Mouse (Mus musculus) liver, embryonic 12.5 days (tissue): ENCODE measurements around the gene Tcf7l1. TPM values are rescaled to one million over a fixed set of nuclear protein-coding genes. Genes with fewer than 3 reads are reported as not detected.

ENCODE experiments used
- ATAC-seq: fragments of 200-750 bp; cut with Nextera tagmentation; 2 replicates; pipeline ENCODE4 v1.8.0; 2017; ENCODE audit warnings: moderate number of reproducible peaks, mild to moderate bottlenecking, moderate library complexity
- H3K27ac ChIP-seq: fragments of 300-500 bp; sonication (generic); 2 replicates; pipeline ENCODE4 v1.5.1; 2016; ENCODE audit warnings: mild to moderate bottlenecking
- H3K27me3 ChIP-seq: fragments of 300-500 bp; sonication (generic); replicated peaks from 2 replicates; pipeline ENCODE4 v1.6.1; 2016; ENCODE audit warnings: mild to moderate bottlenecking, moderate library complexity
- H3K36me3 ChIP-seq: fragments of 300-500 bp; sonication (generic); 2 replicates; pipeline ENCODE4 v1.6.1; 2016; ENCODE audit warnings: mild to moderate bottlenecking, moderate library complexity
- H3K4me1 ChIP-seq: fragments of 300-500 bp; sonication (generic); 2 replicates; pipeline ENCODE4 v1.6.1; 2016
- H3K4me2 ChIP-seq: fragments of 300-500 bp; sonication (generic); 2 replicates; pipeline ENCODE4 v1.6.1; 2016; ENCODE audit warnings: mild to moderate bottlenecking, moderate library complexity
- H3K4me3 ChIP-seq: fragments of 300-500 bp; sonication (generic); 2 replicates; pipeline ENCODE4 v1.5.1; 2016; ENCODE audit warnings: mild to moderate bottlenecking, moderate library complexity
- H3K9ac ChIP-seq: fragments of 300-500 bp; sonication (generic); 2 replicates; pipeline ENCODE4 v1.6.1; 2016; ENCODE audit warnings: mild to moderate bottlenecking, moderate library complexity
- H3K9me3 ChIP-seq: fragments of 300-500 bp; sonication (generic); replicated peaks from 2 replicates; pipeline ENCODE4 v1.6.1; 2016; ENCODE audit warnings: mild to moderate bottlenecking, moderate library complexity
- WGBS: fragments of 180-500 bp; shearing (Covaris S2); methylation state at CpG from one replicate; pipeline ENCODE4 v1.1.7; 2016; ENCODE audit not compliant: insufficient replicate concordance; 5-methylcytosine and 5-hydroxymethylcytosine counted together
- polyA plus RNA-seq: library from polyadenylated mRNA; unstranded; fragments of >200 nt; fragmentation: Nextera tagmentation; extraction: Ambion mirVana; gene quantifications from 2 replicates; pipeline ENCODE4 v1.2.1, GENCODE M21; 2016

Gene Tcf7l1
- polyA plus RNA-seq, 1 experiment from 2014 or later = 6.7 TPM

DNA sequence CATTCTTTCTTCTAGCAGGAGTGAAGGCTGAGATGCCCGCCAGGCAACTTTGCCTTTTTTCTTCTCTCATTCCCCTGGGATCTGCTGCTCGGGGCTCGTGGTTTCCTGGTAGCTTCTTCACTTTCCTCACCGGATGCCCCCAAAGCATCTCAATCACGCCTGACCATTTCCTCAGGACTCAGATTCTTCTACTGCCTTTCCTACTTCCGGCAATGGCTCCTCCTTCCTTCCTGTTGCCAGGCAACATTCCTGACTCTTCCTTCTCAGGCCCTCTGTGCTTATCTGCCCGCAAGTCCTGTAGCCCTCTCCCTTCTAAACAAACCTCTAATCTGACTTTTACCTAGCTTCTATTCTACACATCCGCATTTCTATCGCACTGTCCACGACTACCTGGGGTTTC, 98.5 kb downstream of the Tcf7l1 start:
- Histone ChIP-seq H3K36me3 (no peaks in the 10 kb centered on the region), H3K9me3 (no peaks in the 10 kb centered on the region), H3K9ac (no peak overlapping the region), H3K4me1 (peaks cover 19% of the 10 kb centered on the region), H3K27ac (0 out of 2 replicates have a peak overlapping the region, but pooled peaks have one; percentile 6), H3K27me3 (0 out of 2 replicates have a peak, but pooled peaks cover 6% of the 10 kb centered on the region), H3K4me2 (no peak overlapping the region), H3K4me3 (no peak overlapping the region)
- WGBS = 28% methylated on average over 10 of the region's 10 CpGs
- ATAC-seq = no peak

DNA sequence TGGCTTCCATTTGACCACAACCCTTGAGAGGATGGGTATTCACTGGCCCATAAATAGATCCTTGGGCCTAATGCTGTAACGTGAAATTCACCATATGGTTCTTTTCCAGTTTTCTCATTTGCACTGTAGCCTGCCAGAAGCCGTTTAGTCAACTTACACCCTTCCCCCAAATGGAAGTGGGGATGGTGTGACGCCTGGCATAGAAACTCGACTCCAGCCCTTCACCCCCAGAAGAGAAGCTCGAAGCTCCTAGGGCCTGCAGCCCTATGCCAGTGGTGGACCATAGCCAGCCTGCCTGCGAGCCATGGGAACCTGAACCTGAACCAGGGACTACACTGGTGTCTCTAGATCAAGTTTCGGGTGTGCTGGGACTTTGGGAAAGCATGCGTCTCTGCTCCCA, 99.1 kb downstream of the Tcf7l1 start:
- H3K27ac ChIP-seq = no peak overlapping the region
- 64% methylated on average over 8 of the region's 8 CpGs for WGBS
- ATAC-seq = no peak

DNA sequence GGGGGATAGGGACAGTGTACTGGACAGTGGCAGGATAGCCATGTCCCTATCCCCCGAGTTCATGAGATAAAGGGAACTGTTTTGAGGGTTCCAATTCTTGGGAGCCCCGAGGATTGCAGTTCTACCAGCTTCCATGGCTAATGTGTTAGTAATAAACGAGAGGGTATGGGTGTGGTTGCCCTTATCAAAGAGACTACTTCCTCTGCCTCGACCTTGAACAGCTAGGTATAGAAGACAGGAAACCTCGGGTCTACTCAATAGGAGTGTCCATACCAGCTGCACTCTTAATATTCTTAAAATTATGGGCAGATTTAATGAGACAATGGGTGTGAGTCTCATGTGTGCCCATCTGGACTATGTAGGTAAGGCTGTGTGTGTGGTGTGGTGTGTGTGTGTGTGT, 100.0 kb downstream of the Tcf7l1 start:
- Histone ChIP-seq H3K4me3 (no peak overlapping the region), H3K9ac (no peak overlapping the region), H3K4me2 (no peak overlapping the region), H3K4me1 (0 out of 2 replicates have a peak, but pooled peaks cover 14% of the 10 kb centered on the region), H3K9me3 (no peaks in the 10 kb centered on the region), H3K36me3 (no peaks in the 10 kb centered on the region), H3K27me3 (0 out of 2 replicates have a peak, but pooled peaks cover 6% of the 10 kb centered on the region), H3K27ac (no peak overlapping the region)
- WGBS = 29% methylated on average over 5 of the region's 5 CpGs
- no peak for ATAC-seq

More for the DNA sequence above, 99.1 kb downstream of the Tcf7l1 start:
- no peak overlapping the region for H3K4me3 ChIP-seq
- H3K9me3 ChIP-seq = no peaks in the 10 kb centered on the region
- H3K4me1 ChIP-seq = peaks cover 13% of the 10 kb centered on the region; the same call in 1 of the 2 replicates
- no peaks in the 10 kb centered on the region for H3K36me3 ChIP-seq
- H3K4me2 ChIP-seq = no peak overlapping the region
- 0 out of 2 replicates have a peak, but pooled peaks cover 6% of the 10 kb centered on the region for H3K27me3 ChIP-seq
- H3K9ac ChIP-seq = no peak overlapping the region

DNA sequence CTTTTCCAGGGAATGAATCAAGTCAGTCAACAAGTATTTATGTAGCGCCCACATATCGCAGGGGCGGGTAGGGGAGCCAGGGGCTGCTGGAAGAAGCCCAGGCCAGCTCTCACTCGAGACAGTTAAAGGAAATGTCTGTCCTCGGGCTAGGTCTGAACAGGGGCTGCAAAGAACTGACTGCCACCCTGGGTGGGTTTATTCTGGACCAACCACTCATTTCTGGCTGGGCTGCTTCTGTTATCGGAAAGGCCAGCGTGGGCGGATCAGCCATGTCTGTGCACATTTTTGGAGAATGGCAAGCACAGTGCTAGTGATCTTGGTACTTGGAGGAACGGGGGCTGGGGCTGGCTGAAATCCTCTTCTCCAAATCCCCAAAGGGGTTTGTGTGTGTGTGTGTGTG, 103.9 kb downstream of the Tcf7l1 start:
- no peak overlapping the region for H3K4me3 ChIP-seq
- no peak overlapping the region for H3K4me2 ChIP-seq
- H3K36me3 ChIP-seq = no peaks in the 10 kb centered on the region
- no peak for ATAC-seq
- WGBS = 60% methylated on average over 9 of the region's 9 CpGs
- H3K9me3 ChIP-seq = no peaks in the 10 kb centered on the region
- 0 out of 2 replicates have a peak, but pooled peaks cover 11% of the 10 kb centered on the region for H3K4me1 ChIP-seq
- H3K27ac ChIP-seq = no peak overlapping the region
- H3K27me3 ChIP-seq = 0 out of 2 replicates have a peak, but pooled peaks cover 3% of the 10 kb centered on the region
- no peak overlapping the region for H3K9ac ChIP-seq

DNA sequence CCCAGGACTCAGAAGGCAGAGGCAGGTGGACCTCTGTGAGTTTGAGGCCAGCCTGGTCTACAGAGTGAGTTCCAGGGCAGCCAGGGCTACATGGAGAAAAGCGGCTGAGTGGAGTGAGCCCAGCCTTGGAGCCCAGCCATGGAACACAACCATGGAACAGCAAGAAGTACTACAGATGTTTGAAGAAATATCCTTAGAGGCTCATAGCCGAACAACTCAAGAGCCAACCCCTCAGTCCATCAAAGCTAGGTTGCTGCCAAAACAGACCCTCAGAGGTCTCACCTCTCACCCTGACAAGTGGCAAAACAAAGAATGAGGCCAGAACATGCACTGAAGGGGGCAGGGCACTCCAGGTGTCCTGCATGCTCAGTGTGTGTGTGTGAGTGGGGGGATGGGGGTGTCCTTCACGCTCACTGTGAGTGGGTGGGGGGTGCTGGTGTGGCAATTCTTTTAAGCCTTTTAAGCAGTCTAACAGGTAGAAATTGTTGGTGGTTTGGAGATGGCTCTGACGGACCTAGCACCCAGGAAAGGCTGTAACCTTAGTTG, 104.7 kb downstream of the Tcf7l1 start:
- no peaks in the 10 kb centered on the region for H3K9me3 ChIP-seq
- H3K9ac ChIP-seq = no peak overlapping the region
- H3K27me3 ChIP-seq = no peaks in the 10 kb centered on the region
- H3K27ac ChIP-seq = no peak overlapping the region
- no peaks in the 10 kb centered on the region for H3K36me3 ChIP-seq
- no peak overlapping the region for H3K4me2 ChIP-seq
- no peak for ATAC-seq
- H3K4me3 ChIP-seq = no peak overlapping the region
- WGBS = 59% methylated on average over 4 of the region's 4 CpGs
- 0 out of 2 replicates have a peak, but pooled peaks cover 11% of the 10 kb centered on the region for H3K4me1 ChIP-seq

DNA sequence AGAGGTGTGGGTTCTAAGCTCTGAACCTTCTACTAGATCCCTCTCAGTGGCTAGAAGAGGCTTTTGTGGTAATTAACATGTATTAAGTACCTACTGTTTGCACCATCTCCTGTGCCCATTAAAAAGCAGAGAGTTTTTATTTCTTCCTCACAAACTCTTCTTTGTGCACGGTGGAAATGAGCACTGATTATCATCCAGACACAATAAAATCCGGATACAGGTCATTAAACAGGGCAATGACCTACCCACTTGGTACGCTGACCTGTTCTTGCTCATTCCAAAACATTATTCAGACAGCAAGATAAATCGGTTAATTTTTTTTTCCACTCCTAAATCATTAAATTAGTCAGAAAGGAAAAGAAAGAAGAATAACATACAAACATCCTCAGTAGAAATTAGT, 106.8 kb downstream of the Tcf7l1 start:
- no peak overlapping the region for H3K4me2 ChIP-seq
- no peaks in the 10 kb centered on the region for H3K9me3 ChIP-seq
- peaks cover 8% of the 10 kb centered on the region; the same call in 1 of the 2 replicates for H3K27me3 ChIP-seq
- no peak overlapping the region for H3K27ac ChIP-seq
- 60% methylated on average over 4 of the region's 4 CpGs for WGBS
- no peaks in the 10 kb centered on the region for H3K36me3 ChIP-seq
- H3K4me1 ChIP-seq = peaks cover 15% of the 10 kb centered on the region; the same call in 1 of the 2 replicates
- ATAC-seq = no peak
- H3K4me3 ChIP-seq = no peak overlapping the region
- H3K9ac ChIP-seq = no peak overlapping the region

DNA sequence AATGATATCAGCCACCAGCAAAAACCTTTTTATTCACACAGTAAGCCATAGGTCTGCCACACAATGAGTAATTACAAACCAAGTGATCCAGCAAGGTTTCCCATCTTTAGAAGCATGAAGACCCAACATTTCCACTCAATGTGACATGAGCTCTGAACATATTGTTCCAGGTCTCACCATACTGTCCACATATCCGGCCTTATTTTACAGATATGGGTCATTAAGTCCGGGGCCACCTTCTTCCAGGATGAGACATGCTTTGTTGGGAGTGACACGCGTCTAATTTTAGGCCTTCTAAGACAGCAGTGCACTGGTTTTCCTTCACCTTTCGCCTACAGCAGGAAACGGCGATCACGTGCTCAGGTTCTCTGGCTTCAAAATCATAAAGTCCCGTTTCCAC, 108.1 kb downstream of the Tcf7l1 start:
- Histone ChIP-seq H3K27me3 (peaks cover 13% of the 10 kb centered on the region; the same call in 1 of the 2 replicates), H3K9ac (no peak overlapping the region), H3K27ac (no peak overlapping the region), H3K9me3 (no peaks in the 10 kb centered on the region), H3K4me1 (peaks cover 14% of the 10 kb centered on the region; the same call in 1 of the 2 replicates), H3K4me2 (no peak overlapping the region), H3K36me3 (no peaks in the 10 kb centered on the region), H3K4me3 (no peak overlapping the region)
- 74% methylated on average over 9 of the region's 9 CpGs for WGBS
- ATAC-seq = no peak

DNA sequence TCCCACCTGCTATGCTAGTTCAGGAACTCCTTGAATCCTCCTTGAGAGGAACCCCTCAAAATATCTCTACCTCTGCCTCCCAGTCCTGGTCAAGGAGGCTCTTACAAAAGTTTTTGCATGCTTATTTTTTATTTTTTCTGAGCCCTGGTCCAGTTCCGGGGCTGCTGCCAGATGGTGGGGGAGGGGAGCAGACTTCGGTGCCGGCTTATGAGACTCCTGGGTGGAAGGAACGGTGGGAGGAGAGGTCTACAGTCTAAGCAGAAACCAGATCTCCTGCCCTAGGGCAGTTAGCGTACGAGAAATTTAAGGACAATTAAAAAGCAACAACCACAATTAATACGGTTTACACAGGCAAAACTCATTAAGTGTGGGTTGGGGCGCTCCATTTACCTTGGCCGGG, 110.4 kb downstream of the Tcf7l1 start:
- H3K4me2 ChIP-seq = no peak overlapping the region
- no peak for ATAC-seq
- WGBS = 57% methylated on average over 9 of the region's 9 CpGs

DNA sequence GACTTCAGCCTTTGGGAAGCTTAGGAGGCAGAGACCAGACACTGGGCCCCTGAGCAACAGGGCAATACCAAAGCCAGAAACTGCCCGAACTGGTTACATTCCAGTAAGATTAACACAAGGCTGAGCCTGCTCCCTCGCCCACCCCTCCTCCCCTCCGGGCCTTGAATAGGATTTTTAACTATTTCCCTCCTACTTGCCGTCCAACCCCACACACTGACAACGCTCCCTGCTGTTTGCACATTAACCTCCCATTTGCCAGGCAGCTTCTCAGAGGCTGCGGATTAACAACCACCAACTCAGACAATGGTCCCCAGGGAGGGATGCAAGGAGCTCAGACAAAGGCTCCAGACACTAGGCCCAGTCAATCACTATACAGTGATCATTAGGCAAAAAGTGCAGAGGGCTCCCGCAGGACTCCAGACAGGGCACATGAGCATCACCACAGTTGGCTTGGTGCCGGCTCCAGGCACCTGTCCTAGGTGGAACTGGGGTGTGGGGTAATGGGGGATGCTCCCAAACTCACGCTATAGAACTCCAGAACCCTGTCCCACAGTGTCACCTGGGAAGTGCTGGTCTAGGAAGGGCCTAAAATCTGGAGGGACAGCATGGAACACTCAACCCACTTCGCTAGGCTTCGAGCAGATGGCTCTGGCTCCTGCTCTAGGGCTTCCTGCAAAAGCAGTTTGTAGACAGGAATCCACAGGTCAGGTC, 111.4 kb downstream of the Tcf7l1 start:
- Histone ChIP-seq H3K27me3 (peaks cover 13% of the 10 kb centered on the region; the same call in 1 of the 2 replicates), H3K36me3 (no peaks in the 10 kb centered on the region), H3K4me3 (no peak overlapping the region), H3K27ac (peak overlapping the region; percentile 61; the same call in 1 of the 2 replicates), H3K9ac (no peak overlapping the region), H3K4me1 (peaks cover 4% of the 10 kb centered on the region; the same call in 1 of the 2 replicates), H3K9me3 (no peaks in the 10 kb centered on the region), H3K4me2 (peak overlapping the region; percentile 19; the same call in 1 of the 2 replicates)
- no peak for ATAC-seq
- WGBS = 34% methylated on average over 11 of the region's 11 CpGs

More for the DNA sequence above, 110.4 kb downstream of the Tcf7l1 start:
- peaks cover 4% of the 10 kb centered on the region; the same call in 1 of the 2 replicates for H3K4me1 ChIP-seq
- no peaks in the 10 kb centered on the region for H3K36me3 ChIP-seq
- H3K27me3 ChIP-seq = peaks cover 13% of the 10 kb centered on the region; the same call in 1 of the 2 replicates
- no peak overlapping the region for H3K9ac ChIP-seq
- no peak overlapping the region for H3K27ac ChIP-seq
- H3K4me3 ChIP-seq = no peak overlapping the region
- no peaks in the 10 kb centered on the region for H3K9me3 ChIP-seq

DNA sequence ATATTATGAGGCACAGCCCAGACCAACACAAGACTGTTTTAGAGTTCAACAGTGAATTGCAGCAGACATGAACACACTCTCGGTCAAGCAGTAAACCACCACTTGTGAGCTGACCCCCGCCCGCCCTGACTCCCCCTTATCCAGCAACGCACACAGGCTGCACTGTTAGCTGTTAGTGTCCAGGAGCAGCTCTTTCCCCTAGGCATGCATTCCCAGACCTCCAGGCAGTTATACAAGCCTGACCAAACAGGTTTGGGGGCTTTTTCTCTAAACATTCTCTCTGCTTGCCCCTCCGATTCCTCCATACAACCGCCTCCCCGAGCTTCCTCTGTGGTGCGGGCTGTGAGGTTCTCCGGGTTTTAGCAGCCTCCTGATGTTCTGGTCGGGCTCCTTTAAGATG, 112.0 kb downstream of the Tcf7l1 start:
- peak overlapping the region; percentile 19; the same call in 1 of the 2 replicates for H3K4me2 ChIP-seq
- 33% methylated on average over 10 of the region's 10 CpGs for WGBS
- peak overlapping the region; percentile 61; the same call in 1 of the 2 replicates for H3K27ac ChIP-seq
- H3K9ac ChIP-seq = no peak overlapping the region
- H3K4me3 ChIP-seq = no peak overlapping the region
- ATAC-seq = no peak
- H3K36me3 ChIP-seq = no peaks in the 10 kb centered on the region
- peaks cover 13% of the 10 kb centered on the region; the same call in 1 of the 2 replicates for H3K27me3 ChIP-seq
- H3K4me1 ChIP-seq = peaks cover 4% of the 10 kb centered on the region; the same call in 1 of the 2 replicates
- no peaks in the 10 kb centered on the region for H3K9me3 ChIP-seq

DNA sequence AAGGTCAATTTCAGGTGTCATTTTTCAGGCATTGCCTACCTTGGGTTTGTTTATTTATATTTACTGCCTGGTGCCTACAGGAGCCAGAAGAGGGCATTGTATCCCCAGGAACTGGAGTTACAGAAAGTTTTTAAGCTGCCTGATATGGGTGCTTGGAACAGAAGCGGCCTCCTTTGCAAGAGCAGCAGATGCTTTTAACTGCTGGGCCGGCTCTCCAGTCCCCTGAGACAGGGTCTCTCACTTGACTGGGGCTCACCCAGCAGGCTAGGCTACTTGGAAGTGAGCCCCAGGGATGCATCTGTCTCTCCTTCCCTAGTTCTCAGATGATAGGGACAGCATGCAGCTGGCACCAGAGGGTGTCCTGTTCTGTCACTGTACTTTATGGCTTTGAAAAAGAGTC, 112.7 kb downstream of the Tcf7l1 start:
- Histone ChIP-seq H3K27ac (no peak overlapping the region), H3K4me3 (no peak overlapping the region), H3K36me3 (no peaks in the 10 kb centered on the region), H3K9ac (no peak overlapping the region), H3K9me3 (no peaks in the 10 kb centered on the region), H3K4me2 (no peak overlapping the region), H3K4me1 (peaks cover 4% of the 10 kb centered on the region; the same call in 1 of the 2 replicates), H3K27me3 (peaks cover 13% of the 10 kb centered on the region; the same call in 1 of the 2 replicates)
- WGBS = 39% methylated on average over 2 of the region's 2 CpGs
- ATAC-seq = no peak

DNA sequence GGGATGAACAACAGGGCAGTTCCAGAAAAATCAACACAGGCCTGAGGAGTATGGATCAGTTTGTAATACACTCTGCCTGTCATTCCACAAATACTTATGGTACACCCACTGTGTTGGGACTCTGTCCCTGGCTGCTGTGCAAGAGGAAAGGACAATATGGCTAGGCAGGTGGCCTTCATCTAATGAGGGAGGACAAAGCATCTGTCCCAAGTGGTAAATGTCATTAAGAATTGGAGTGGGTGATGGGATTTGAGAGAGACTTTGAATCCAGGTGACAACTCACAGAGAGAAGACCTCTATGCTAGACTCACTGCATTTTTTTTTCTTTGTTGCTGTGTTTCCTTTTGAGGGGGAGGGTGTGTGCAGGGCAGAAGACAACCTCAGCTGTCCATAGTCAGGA, 115.3 kb downstream of the Tcf7l1 start:
- ATAC-seq = no peak
- no peak overlapping the region for H3K9ac ChIP-seq
- H3K27me3 ChIP-seq = peaks cover 13% of the 10 kb centered on the region; the same call in 1 of the 2 replicates
- no peaks in the 10 kb centered on the region for H3K36me3 ChIP-seq
- H3K4me1 ChIP-seq = peaks cover 4% of the 10 kb centered on the region; the same call in 1 of the 2 replicates
- H3K27ac ChIP-seq = no peak overlapping the region
- H3K4me3 ChIP-seq = no peak overlapping the region
- H3K4me2 ChIP-seq = no peak overlapping the region
- no peaks in the 10 kb centered on the region for H3K9me3 ChIP-seq
